Mouse (Mus musculus): Measurements from ENCODE around the gene Grm8. TPM values are rescaled to one million over a fixed set of nuclear protein-coding genes. Genes with fewer than 3 reads are reported as not detected.
A peak's percentile ranks its signal among the peaks of the same experiment; 100 is the strongest.

Grm8 gene
- polyA plus RNA-seq, 1 experiment from 2014 or later = 1.3 TPM

DNA sequence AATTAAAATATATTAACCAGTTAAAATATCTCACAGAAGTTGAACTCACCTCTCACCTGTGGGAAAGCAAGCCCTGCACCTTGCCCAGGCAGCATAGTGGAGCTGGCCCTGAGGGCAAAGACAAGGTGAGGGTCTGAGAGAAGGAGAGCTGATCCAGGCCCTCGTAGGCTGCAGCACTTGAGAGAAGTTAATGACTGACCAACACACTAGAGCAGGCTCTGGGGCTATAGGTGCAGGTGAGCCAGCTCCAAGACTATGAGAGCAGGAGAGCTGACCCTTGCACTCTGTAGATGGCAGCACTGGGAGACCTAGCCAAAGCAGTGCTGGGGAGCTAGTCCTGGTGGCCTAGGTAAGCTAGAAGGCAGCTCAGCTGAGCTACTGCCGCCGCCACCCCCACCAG lies 499.1 kb downstream of the Grm8 start:
- Histone ChIP-seq H3K27ac (no peak overlapping the region), H3K27me3 (no peaks in the 10 kb centered on the region), H3K9me3 (no peaks in the 10 kb centered on the region), H3K4me1 (replicated peaks) (no peaks in the 10 kb centered on the region), H3K9ac (replicated peaks) (no peak overlapping the region), H3K36me3 (no peaks in the 10 kb centered on the region), H3K4me3 (replicated peaks) (no peak overlapping the region), H3K4me2 (no peak overlapping the region)
- 67% methylated on average over 3 of the region's 3 CpGs for WGBS
- ATAC-seq (ENCODE audit: insufficient number of reproducible peaks, insufficient read depth, low FRiP score, low TSS enrichment, low read depth) = no peak

DNA sequence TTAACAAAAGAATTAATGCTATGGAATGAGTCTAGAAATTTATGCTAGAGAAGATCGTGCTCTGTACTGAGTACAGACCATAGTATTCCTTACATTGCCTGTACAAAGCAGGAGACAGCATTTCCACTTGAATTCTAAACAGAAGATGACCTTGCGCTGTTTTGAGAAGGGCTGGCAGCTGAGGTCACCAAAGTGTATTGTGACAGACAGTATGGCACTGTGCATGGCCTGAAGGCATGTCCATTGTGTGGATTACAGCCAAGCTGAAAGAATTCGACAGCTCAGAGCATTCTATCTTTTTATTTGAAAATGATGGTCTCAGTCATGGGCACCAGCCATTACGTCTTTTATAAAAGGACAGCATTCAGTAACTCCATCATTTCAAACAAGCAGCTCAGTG lies 517.5 kb downstream of the Grm8 start:
- Histone ChIP-seq H3K4me1 (replicated peaks) (no peaks in the 10 kb centered on the region), H3K27me3 (no peaks in the 10 kb centered on the region), H3K4me2 (no peak overlapping the region), H3K9me3 (no peaks in the 10 kb centered on the region), H3K36me3 (no peaks in the 10 kb centered on the region), H3K9ac (replicated peaks) (no peak overlapping the region), H3K4me3 (replicated peaks) (no peak overlapping the region), H3K27ac (no peak overlapping the region)
- no peak for ATAC-seq (ENCODE audit: insufficient number of reproducible peaks, insufficient read depth, low FRiP score, low TSS enrichment, low read depth)
- 88% methylated on average over 4 of the region's 4 CpGs for WGBS

DNA sequence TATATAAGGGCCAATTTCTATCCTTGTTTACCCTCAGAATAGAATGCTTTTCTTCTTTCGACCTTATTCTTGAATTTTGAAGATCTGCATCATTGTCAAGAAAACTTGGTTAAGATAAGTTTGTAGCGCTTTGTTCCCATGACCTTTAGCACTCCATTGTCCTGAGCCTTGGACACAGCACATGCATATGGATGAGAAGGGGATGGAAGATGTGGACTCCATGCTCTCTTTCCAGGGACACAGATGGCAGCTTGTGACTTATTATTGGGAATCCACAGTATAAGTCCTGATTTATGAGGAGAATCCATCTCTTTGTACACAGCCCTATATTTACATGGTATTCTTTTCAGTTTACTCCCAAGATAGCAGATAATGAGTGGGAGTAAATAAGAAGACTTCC lies 554.5 kb downstream of the Grm8 start:
- Histone ChIP-seq H3K27me3 (no peaks in the 10 kb centered on the region), H3K9me3 (no peaks in the 10 kb centered on the region), H3K27ac (no peak overlapping the region), H3K9ac (replicated peaks) (no peak overlapping the region), H3K4me3 (replicated peaks) (no peak overlapping the region), H3K4me1 (replicated peaks) (no peaks in the 10 kb centered on the region), H3K36me3 (no peaks in the 10 kb centered on the region), H3K4me2 (no peak overlapping the region)
- ATAC-seq (ENCODE audit: insufficient number of reproducible peaks, insufficient read depth, low FRiP score, low TSS enrichment, low read depth) = no peak
- 85% methylated on average over 2 of the region's 2 CpGs for WGBS

DNA sequence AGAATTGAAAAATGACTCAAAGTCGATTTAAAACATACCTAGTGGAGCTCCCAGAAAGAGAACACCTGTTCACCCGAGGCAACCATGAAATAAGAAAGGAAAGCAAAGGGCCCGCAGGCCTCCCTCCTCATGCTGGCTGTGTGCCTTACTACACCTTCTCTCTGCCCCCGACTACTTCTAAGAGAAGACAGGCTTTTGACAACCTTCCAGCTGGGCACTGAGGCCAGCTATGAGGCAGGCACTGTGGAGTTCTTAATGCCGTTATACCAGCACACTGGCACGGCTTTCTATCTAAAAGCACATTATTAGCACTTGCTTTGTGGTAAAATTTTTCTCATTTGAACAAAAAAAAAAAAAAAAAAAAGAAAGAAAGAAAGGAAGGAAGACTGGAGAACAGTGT lies 589.5 kb downstream of the Grm8 start:
- no peaks in the 10 kb centered on the region for H3K4me1 ChIP-seq (replicated peaks)
- H3K27me3 ChIP-seq = no peaks in the 10 kb centered on the region
- no peak overlapping the region for H3K4me2 ChIP-seq
- 80% methylated on average over 6 of the region's 6 CpGs for WGBS
- H3K27ac ChIP-seq = no peak overlapping the region
- no peaks in the 10 kb centered on the region for H3K36me3 ChIP-seq
- no peak overlapping the region for H3K9ac ChIP-seq (replicated peaks)
- ATAC-seq (ENCODE audit: insufficient number of reproducible peaks, insufficient read depth, low FRiP score, low TSS enrichment, low read depth) = no peak
- no peak overlapping the region for H3K4me3 ChIP-seq (replicated peaks)
- no peaks in the 10 kb centered on the region for H3K9me3 ChIP-seq

DNA sequence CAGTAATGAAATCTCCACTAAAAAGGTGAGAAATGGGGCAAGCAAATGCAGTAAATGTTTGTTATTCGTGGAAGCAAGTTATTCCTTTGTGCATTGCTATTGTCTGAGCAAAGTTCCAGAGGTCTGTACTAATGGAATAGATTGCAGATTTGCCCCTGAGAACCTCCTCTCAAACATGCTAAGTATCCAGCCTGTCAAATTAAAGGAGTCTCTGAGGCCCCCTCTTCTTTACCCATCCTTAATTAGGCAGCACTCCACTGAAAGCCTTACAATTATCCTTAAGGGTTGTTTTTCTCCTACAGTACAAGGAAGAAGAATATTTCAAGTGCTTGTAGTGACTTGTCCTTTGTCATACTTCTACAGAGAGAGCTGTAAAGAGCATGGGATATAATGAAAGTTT lies 617.4 kb downstream of the Grm8 start:
- no peaks in the 10 kb centered on the region for H3K4me1 ChIP-seq (replicated peaks)
- H3K9me3 ChIP-seq = no peaks in the 10 kb centered on the region
- ATAC-seq (ENCODE audit: insufficient number of reproducible peaks, insufficient read depth, low FRiP score, low TSS enrichment, low read depth) = no peak
- H3K4me3 ChIP-seq (replicated peaks) = no peak overlapping the region
- H3K36me3 ChIP-seq = no peaks in the 10 kb centered on the region
- H3K9ac ChIP-seq (replicated peaks) = no peak overlapping the region
- no peak overlapping the region for H3K4me2 ChIP-seq
- no peaks in the 10 kb centered on the region for H3K27me3 ChIP-seq
- no peak overlapping the region for H3K27ac ChIP-seq
- 83% methylated on average over 1 of the region's 1 CpGs for WGBS

DNA sequence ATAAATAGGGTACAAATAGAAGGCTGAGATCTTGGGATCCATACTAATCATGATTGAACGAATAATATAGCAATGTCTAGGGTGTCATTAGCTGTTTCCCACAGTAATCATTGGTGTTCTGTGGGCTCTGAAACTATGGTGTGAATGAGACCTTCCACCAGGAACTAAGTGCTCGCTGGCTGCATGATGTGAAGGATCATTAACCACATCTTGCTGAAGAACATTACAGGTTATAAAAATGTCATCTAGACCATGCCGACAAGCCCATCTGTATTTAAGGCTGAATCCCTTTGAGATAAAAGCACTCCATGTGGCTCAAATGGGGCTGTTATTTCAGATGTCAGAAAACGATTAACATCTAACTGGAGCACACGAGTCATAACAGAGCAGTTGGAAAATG lies 674.0 kb downstream of the Grm8 start:
- Histone ChIP-seq H3K9ac (replicated peaks) (no peak overlapping the region), H3K36me3 (no peaks in the 10 kb centered on the region), H3K9me3 (no peaks in the 10 kb centered on the region), H3K4me3 (replicated peaks) (no peak overlapping the region), H3K4me2 (no peak overlapping the region), H3K4me1 (replicated peaks) (no peaks in the 10 kb centered on the region), H3K27me3 (no peaks in the 10 kb centered on the region), H3K27ac (no peak overlapping the region)
- 45% methylated on average over 5 of the region's 5 CpGs for WGBS
- no peak for ATAC-seq (ENCODE audit: insufficient number of reproducible peaks, insufficient read depth, low FRiP score, low TSS enrichment, low read depth)

DNA sequence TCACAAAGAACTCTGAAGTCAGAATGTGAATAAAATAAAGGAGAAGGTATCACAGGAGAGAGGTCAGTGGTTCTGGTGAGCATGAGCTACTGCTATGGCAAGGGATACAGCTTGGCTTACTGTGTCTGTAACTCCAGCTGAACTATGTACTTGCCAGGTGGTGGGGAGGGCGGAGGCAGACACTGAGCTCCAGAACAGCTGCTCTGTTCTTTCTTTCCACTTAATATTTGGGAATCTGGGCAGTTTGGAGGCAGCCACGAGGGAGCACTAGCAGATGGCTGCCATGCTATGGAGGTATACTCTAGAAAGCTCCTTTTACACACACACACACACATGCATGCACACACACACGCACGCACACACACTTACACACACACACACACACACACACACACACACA lies 726.5 kb downstream of the Grm8 start:
- Histone ChIP-seq H3K4me3 (replicated peaks) (no peak overlapping the region), H3K27ac (no peak overlapping the region), H3K4me1 (replicated peaks) (no peaks in the 10 kb centered on the region), H3K4me2 (no peak overlapping the region), H3K27me3 (no peaks in the 10 kb centered on the region), H3K36me3 (no peaks in the 10 kb centered on the region), H3K9me3 (no peaks in the 10 kb centered on the region), H3K9ac (replicated peaks) (no peak overlapping the region)
- WGBS = 78% methylated on average over 4 of the region's 4 CpGs
- peak; percentile 47; the same call in 1 of the 2 replicates for ATAC-seq (ENCODE audit: insufficient number of reproducible peaks, insufficient read depth, low FRiP score, low TSS enrichment, low read depth)

DNA sequence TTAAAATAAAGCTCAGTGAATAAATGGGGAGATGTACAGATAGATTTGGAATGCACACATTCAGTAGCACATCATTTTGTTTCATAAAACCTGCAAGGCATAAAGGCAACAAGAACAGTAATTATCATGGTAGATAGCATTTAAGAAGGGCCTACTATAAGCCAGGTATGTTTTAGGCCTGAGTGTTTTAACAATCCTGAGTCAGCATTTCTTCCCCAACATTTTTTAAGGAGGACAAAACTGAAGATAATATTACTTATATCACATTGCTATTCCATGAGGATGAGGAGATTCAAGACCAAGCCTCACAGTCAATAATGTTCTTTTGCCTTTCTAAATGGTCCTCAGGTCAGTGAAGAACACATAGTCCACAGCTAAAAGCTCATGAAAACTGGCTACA lies 762.6 kb downstream of the Grm8 start:
- H3K36me3 ChIP-seq = no peaks in the 10 kb centered on the region
- no peaks in the 10 kb centered on the region for H3K27me3 ChIP-seq
- no peak for ATAC-seq (ENCODE audit: insufficient number of reproducible peaks, insufficient read depth, low FRiP score, low TSS enrichment, low read depth)
- no peak overlapping the region for H3K9ac ChIP-seq (replicated peaks)
- no peaks in the 10 kb centered on the region for H3K4me1 ChIP-seq (replicated peaks)
- no peak overlapping the region for H3K4me2 ChIP-seq
- no peaks in the 10 kb centered on the region for H3K9me3 ChIP-seq
- H3K27ac ChIP-seq = no peak overlapping the region
- no peak overlapping the region for H3K4me3 ChIP-seq (replicated peaks)

DNA sequence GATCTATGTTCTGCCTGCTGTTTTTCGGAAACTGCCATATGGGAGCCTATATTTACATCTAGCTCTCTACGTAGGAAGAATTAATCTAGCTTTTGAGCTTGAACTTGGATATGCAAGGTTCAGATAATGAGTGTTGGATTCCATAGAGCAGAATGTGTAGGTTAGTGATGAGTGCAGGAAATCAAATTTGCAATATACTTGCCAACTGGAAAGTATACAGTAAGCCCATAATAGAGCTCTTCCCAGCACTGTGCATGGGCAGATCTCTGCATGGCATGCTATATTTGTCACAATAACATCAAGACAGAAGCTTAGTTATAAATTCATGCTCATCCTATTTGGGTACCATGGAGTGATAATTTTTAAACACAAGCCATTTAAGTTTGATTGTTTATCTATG lies 763.9 kb downstream of the Grm8 start:
- Histone ChIP-seq H3K9me3 (no peaks in the 10 kb centered on the region), H3K27ac (no peak overlapping the region), H3K4me1 (replicated peaks) (no peaks in the 10 kb centered on the region), H3K9ac (replicated peaks) (no peak overlapping the region), H3K27me3 (no peaks in the 10 kb centered on the region), H3K4me3 (replicated peaks) (no peak overlapping the region), H3K36me3 (no peaks in the 10 kb centered on the region), H3K4me2 (no peak overlapping the region)
- whole genome bisulfite sequencing = 76% methylated on average over 2 of the region's 2 CpGs
- no peak for ATAC-seq (ENCODE audit: insufficient number of reproducible peaks, insufficient read depth, low FRiP score, low TSS enrichment, low read depth)

DNA sequence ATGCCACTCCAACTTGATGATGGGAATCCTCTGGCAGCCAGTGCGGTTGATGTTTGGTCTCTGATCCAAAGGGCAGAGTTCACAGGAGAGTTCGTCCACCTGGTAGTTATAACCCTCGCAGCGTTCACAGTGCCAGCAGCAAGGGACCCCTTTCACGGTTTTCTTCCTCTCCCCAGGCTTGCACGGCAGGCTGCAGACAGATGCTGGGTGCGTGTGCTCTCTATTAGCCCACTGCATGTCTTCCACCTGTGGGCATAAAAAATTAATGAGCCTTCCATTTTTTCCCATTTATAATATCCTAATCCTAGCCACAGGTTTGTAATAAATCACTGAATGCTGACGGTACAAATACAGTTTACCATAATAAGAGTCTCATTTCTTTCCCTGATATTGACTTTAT lies 771.2 kb downstream of the Grm8 start:
- H3K27ac ChIP-seq = no peak overlapping the region

DNA sequence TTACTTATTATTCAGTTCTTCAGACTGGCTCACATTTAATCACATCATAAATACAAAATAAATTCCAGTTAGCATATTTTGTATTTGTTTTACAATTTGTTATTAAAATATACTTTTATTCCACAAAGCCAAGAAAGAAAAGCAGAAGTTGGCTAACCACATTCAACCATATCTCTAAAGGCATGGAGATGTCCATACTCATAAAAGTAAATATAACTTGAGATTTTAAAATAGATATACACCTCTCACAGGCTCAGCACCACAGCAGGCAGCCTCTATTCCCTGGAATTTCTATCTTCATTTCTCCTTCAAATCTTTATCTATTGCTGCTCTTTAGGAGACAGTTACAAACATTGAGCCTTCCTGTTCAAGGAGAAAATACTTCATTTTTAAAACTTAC lies 774.5 kb downstream of the Grm8 start:
- Histone ChIP-seq H3K27ac (no peak overlapping the region), H3K9me3 (no peaks in the 10 kb centered on the region), H3K4me2 (no peak overlapping the region), H3K4me3 (replicated peaks) (no peak overlapping the region), H3K36me3 (no peaks in the 10 kb centered on the region), H3K9ac (replicated peaks) (no peak overlapping the region), H3K27me3 (no peaks in the 10 kb centered on the region), H3K4me1 (replicated peaks) (no peaks in the 10 kb centered on the region)
- ATAC-seq (ENCODE audit: insufficient number of reproducible peaks, insufficient read depth, low FRiP score, low TSS enrichment, low read depth) = no peak

More for the DNA sequence above, 771.2 kb downstream of the Grm8 start:
- Histone ChIP-seq H3K4me1 (replicated peaks) (no peaks in the 10 kb centered on the region), H3K4me3 (replicated peaks) (no peak overlapping the region), H3K36me3 (no peaks in the 10 kb centered on the region), H3K9ac (replicated peaks) (no peak overlapping the region), H3K4me2 (no peak overlapping the region), H3K27me3 (no peaks in the 10 kb centered on the region), H3K9me3 (no peaks in the 10 kb centered on the region)
- ATAC-seq (ENCODE audit: insufficient number of reproducible peaks, insufficient read depth, low FRiP score, low TSS enrichment, low read depth) = no peak
- WGBS = 51% methylated on average over 8 of the region's 8 CpGs

DNA sequence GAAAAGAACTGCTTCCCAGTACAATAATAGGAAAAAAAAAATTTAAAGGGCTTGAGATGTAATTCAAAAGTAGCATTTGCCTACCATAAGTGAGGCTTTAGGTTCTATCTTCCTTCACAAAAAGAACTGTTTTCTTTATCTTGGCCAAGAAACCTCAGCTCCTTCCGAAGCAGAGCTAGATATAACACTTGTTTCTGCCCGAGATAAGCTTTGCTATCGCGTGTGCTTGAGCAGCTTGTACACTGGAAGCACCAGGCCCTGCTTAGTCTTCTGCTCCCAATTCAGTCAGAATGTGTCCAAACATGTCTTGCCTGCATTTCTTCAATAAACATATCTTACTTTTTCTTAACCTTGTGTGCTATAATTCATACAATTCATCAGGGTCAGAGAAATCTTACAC lies 783.8 kb downstream of the Grm8 start:
- H3K27me3 ChIP-seq = no peaks in the 10 kb centered on the region
- whole genome bisulfite sequencing = 85% methylated on average over 4 of the region's 4 CpGs
- H3K27ac ChIP-seq = no peak overlapping the region
- H3K9ac ChIP-seq (replicated peaks) = no peak overlapping the region
- no peak overlapping the region for H3K4me2 ChIP-seq
- H3K4me1 ChIP-seq (replicated peaks) = no peaks in the 10 kb centered on the region
- H3K4me3 ChIP-seq (replicated peaks) = no peak overlapping the region
- no peaks in the 10 kb centered on the region for H3K9me3 ChIP-seq
- no peaks in the 10 kb centered on the region for H3K36me3 ChIP-seq
- ATAC-seq (ENCODE audit: insufficient number of reproducible peaks, insufficient read depth, low FRiP score, low TSS enrichment, low read depth) = no peak
